Mouse (Mus musculus) thymus, postnatal 10 days (tissue): ENCODE data around the gene Ypel4.
A peak's percentile ranks its signal among the peaks of the same experiment; 100 is the strongest.

Experiments
- DNase-seq, 2 experiments: peaks; one replicate each; pipeline ENCODE4 v3.0.0; 2021; ENCODE audit warnings: low spot score in 2 of 2

Ypel4 gene

DNA sequence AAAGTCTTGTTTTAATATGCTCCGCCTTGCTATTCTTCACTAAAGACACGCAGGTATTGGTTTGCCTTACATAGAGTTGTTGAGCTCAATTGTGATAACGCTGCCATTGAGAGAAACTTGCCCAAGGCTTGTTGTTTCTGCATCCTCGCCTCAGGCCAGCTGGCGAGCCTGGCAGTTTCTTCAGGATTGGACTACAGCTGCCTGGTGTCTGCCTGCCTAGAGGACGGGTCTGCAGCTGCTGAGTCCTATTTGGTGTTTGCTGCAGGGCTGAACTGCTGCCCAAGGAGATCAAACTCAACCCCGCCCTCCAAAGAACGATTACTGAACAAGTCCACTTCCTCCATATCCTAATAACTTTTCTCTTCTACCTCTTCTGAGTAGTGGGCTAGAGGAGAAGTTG lies 26.9 kb downstream of the Ypel4 start:
- no peak for DNase-seq

DNA sequence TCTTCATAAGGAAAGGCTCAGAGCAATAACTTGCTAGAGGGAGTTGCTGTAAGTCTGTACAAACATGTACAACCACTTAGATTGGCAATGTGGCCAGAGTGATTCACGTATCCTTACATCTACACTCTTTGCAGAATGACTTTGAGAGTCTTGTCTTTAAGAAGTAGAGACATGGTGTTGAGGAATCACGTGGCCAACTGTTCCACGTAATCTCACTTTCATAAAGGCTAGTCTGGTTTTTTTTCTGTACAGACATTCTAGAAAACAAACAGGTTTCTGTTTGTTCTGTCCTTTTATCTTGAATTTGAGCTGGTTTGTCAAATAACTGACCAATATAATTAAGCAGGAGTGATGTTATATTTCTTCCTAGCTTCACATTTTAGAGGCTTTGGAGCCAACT lies 27.5 kb downstream of the Ypel4 start:
- DNase-seq: no peak

DNA sequence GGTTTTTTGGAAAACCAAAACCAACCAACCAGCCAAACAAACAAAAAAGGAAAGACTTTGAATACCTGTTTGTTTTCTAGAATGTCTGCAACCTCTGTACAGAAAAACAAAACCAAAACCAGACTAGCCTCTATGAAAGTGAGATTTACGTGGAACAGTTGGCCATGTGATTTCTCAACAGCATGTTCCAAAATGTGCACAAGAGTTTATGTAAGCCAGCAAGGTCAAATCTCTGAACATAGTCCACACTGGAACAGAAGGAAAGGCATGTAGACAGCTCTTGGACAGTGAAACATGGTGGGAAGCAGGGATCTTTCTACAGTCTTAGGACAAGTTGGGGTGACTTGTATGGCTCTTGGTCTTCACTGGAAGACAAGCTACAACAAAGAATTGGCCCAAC lies 28.0 kb downstream of the Ypel4 start:
- no peak for DNase-seq

DNA sequence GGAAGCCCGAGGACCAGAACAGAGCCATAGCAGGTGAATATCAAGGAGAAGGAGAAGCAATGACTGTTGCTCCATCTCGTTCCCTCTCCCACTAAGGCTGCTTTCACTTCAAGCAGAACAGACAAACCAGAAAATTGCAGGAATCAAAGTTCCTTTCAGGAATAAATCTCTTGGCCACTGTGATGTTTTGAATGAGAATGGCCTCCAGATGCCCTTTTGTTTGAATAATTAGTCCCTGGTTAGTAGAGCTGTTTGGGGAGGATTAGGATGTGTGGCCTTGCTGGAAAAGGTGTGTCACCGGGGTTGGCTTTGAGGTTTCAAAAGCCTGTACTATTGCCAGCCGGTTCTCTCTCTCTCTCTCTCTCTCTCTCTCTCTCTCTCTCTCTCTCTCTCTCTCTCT lies 28.4 kb downstream of the Ypel4 start:
- no peak for DNase-seq

DNA sequence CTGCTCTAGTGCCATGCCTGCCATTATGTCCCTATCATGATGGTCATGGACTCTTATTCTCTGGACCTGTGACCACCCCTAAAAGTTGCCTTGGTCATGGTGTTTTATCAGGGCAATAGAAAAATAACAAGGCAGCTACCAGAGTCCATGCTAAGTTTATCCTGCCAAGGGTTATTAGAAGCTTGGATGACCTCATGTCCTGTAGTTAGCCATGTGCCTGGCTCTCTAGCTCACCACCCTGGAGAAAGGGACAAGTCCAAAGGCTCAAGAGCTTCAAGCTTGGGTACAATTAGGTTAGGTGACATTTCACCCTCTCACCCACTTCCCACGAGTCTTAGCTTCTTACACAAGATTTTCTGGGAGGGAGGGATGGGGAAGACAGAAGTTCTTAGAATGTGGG lies 29.0 kb downstream of the Ypel4 start:
- no peak for DNase-seq

DNA sequence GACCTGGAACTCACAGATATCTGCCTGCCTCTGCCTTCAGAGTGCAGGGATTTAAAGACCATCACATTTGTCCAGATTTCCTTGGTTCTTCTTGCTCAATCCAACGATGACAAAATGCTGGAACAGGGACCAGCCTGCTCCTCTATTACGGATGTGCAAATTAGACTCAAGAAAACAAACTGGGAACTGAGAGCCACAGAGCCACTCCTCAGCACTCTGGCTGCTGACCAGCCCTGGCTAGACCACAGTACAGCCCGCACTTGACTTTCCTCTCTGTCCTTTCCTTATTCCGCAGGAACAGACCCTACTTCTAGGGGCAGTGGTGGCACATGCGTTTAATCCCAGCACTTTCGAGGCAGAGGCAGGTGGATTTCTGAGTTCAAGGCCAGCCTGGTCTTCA lies 36.6 kb downstream of the Ypel4 start:
- no peak for DNase-seq

DNA sequence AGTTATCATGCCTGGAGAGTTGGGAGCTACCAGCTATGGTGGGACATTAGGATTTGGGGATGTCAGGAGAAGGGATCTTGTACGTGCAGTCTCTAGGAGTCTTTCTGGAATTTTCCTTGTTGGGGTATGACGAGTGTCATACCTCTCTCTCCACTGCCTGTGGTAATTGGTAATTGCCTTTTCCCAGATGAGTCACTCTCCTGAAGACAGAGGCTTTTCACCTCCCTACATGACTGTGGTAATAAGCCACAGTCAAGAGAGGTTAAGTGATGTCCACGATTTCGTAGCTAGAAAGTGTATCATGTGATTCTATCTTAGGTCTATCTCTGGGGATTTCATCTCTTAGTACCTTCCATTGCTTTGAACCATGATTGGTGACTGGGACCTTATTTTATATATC lies 38.6 kb downstream of the Ypel4 start:
- DNase-seq: no peak

DNA sequence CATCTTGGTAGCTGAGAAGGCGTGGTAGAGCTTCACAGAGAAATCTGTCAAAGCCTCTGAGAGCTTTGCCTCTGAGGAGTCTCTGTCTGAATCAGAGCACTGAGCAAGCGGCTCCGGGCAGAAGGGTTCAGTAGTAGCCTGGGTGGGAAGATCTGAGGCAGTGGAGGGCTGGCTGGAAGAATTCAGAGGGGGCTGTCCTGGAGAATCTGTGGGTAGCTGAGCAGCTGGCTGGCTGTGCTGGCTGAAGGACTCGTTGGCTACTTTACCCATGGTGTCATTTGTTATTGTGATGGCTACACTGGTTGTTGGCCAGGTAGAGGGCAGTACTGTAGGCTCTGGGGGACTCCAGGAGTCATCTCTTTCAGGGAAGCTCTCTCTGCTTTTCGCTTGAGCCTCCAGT lies 39.3 kb downstream of the Ypel4 start:
- DNase-seq: no peak

DNA sequence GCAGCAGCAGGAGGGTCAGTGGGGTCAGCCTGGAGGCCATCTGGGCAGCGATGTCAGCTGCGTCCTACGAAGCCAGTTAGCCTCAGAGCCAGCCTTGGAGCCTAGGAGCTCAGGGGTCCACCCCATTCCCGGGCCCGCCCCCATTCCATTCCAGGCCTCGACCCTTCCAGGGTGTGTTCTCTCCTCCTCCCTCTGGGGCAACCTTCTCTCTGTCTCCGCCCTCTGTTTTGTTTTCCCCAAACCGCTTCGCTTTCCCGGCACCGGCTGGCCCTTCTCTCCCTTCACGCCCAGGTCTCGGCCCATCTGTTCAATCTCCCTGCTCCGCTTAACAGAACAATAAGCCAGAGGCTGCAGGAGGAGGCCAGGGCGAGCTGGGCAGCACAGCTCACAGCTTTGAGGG lies 40.9 kb downstream of the Ypel4 start:
- DNase-seq: no peak

DNA sequence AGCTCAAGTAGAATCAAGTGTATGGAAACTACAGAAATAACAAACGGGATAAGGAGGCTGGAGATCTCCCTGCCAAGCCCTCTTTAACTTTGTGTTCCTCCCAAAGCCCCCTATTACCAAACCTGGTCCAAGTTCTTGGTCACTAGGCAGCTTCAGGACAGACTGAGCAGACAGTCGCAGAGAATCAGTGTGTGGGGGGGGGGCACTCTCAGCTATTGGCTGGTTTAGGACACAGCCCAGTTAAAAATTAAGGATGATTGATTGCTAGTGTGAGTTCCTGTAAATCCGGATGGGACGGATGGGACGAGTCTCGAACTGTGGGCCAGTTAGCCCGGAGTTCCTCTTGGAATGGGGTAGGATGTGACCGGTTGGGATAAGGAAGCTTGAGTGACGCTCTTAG lies 41.4 kb downstream of the Ypel4 start, which contains the start of gene Serping1:
Gene Serping1, minus strand, starts transcription at position 204 of the 400 bp plus-strand sequence.
- DNase-seq: no peak

DNA sequence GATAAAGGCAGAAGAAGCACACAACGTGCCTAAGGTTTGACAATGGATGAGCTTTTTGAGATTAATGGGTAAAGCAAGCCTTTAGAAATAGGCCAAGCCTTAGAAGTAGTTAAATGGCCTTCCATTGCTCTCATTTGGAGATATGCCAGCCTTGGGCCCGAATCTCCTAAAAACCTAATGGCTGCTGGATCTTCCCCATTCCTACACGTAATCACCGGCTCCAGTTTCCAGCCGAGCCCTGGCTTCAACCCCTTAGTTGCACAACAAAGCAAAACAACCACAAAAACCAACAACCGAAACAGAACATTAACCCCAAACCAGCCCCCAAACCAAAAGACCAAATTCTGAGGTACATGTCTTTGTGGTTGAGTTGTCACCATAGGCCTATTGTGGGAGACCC lies 41.8 kb downstream of the Ypel4 start:
- DNase-seq: no peak

DNA sequence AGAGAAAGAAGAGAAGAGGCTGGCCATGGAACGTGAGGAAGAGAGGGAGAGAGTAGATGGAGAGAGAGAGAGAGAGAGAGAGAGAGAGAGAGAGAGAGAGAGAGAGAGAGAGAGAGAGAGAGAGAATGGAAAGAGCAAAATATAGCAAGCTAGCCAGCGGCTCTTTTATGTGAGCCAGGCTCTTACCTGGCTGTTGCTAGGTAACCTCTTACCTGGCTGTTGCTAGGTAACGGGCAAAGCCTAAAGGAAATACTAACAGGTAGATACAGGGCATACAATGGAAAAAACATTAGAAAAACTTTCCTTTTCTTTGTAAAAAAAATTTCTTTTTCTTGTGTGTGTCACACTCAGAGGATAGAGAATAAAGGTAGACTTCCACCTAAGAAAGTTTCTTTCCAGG lies 43.8 kb downstream of the Ypel4 start:
- DNase-seq: no peak

DNA sequence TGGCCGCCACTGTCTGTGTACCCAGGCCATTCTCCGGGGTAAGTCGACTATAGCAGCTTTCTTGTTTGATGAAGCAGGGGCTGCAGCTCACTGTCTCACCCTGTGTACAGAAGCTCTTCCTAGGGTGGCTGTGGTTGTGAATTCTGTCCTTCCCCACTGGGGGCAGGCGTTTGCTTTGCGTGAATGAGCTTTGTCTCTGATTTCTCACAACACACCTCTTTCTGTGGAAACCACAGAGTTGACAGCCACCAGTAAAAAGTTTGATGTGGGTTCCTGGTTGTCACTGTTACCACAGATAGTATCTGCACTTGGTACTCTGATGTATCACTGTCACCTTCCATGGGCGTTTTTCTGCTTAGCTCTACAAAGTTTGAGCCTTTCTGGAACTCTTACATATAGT lies 45.4 kb downstream of the Ypel4 start:
- peak; percentile 49 to 51 for DNase-seq

DNA sequence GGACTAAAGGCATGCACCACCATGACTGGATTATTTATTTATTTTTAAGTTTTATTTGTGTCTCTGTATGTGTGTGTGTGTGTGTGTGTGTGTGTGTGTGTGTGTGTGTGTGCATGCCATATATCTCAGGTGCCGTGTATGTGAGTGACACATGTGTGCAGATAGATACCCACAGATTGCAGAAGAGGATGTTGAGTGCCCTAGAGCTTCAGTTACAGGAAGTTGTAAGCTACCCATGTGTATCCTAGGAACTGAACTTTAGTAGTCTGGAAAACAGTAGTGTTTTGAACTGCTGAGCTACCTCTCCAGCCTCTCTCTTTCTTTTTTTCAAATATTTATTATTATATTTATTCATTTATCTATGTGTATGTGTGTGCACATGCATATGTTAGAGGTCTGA lies 49.5 kb downstream of the Ypel4 start:
- DNase-seq: no peak

DNA sequence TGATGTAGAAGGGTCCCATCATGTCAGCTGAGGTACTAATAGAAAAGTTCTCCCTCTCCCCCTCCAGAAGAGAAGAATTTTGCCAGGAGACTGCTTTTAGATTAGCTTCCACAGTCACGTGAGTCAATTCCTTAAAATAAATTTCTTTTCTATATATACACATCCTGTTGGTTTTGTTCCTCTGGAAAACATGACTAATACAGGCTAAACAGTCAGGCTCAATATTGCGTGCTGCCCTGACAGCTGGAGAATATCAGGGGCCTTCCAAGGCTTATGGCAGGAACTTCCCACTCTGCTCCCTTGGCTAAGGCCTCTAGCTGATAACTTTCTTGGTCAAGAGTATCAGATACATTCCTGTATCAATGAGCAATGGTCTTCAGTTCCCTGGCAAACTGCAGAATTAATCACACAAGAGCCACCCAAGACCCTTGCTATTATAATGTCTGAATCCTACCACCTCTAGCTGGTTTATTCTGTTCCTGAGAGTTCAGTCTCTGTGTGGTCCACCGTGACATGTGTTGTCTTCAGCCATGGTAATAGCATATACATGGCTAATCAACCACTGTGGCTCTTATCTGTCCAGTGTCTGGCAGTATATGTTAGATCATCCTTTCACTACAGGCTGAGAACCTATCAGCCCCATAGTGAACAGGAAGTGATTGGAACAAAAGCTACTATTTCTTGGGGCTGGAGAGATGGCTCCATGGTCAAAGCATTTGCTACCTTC lies 50.1 kb downstream of the Ypel4 start:
- no peak for DNase-seq
